Mouse (Mus musculus) cerebellum, adult 9-10 months (tissue): ENCODE results near the gene Dlg2.

Source experiments
- DNase-seq: peaks from one replicate; pipeline ENCODE4 v3.0.0; 2022

Dlg2 gene

GRCm38 (mm10) chr7:91284167-91284566 lies 807.7 kb downstream of the Dlg2 start:
- peak; percentile 92 for DNase-seq

DNA sequence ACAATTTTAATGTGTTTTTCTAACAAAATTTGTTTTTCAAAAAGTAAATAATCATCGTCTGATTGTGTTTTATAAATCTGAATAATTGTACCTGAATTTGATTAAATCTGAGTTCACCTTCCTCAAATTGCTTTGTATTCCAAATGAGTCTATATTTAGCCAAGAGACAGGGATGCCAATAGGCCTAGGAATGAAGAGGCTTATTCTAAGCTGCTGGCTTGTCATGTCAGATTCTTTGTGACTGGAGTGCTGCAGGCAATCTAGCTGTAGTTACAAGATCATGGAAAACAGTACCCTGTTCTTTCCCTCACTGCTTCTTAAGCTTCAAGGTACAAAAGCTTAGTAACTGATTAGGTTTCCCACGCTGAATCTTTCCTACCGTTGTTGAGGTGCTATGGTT lies 811.9 kb downstream of the Dlg2 start:
- no peak for DNase-seq

DNA sequence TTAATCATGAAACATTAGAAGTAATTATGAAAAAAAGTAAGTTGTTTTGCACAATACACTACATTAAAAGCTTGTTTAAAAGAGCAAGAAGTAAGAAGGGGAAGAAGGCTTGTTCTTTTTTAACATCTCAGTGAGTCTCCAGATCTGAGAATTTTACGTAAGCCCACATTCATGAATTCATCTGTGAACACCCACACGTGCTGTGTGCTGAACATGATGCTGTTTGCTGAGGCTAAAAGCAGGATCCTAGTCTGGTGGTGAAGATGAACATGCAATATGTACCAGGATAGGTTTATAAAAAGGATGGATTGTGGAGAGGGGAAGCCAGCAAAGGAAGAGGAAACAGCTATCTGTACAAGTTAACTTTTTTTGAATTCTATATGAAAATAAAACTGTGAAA lies 819.7 kb downstream of the Dlg2 start:
- DNase-seq: no peak

DNA sequence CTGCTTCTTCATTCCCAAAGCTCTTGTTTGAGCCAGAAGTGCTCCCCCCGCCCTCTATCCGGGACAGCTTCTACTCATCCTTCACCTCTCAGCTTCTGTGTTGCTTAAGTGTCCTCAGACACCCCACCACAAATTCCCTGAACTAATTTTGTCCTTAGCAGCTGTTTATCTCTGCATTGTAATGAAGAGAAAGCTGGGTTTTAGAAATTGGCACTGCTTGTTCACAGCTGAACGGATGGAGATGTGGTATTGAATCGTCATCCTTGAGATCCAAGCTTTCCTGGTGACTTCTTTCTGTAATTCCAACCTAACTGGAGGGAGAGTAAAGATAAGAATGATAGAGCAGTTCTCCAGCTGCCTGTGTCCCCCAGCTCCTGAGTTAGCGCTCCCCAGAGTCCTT lies 834.7 kb downstream of the Dlg2 start:
- no peak for DNase-seq

- no peak for DNase-seq
Measured at GRCm38 (mm10) chr7:91345073-91345472, 868.6 kb downstream of the Dlg2 start.

- no peak for DNase-seq
Measured at GRCm38 (mm10) chr7:91369821-91370321, 893.4 kb downstream of the Dlg2 start.

- DNase-seq: no peak
Measured at GRCm38 (mm10) chr7:91382281-91382680, 905.8 kb downstream of the Dlg2 start.

DNA sequence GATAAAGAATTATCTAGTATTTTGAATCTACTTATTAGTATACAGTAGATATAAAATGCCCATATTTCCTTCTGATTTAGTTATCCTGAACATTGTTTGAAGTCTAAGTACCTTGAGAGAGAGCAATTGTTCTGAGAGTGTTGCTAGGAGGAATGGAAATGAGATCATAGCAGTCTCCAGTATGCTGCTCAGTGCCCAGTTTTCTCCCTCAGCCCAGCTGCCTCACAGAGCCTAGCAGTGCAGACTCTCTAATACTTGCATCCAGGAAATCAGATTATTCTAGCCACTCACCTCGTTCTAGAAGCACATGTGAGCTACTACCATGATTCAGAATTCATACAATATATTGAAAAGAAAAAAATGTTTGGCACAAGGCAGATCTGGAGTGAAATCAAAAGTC lies 907.4 kb downstream of the Dlg2 start:
- no peak for DNase-seq

GRCm38 (mm10) chr7:91389272-91389671 lies 912.8 kb downstream of the Dlg2 start:
- peak; percentile 11 for DNase-seq

DNA sequence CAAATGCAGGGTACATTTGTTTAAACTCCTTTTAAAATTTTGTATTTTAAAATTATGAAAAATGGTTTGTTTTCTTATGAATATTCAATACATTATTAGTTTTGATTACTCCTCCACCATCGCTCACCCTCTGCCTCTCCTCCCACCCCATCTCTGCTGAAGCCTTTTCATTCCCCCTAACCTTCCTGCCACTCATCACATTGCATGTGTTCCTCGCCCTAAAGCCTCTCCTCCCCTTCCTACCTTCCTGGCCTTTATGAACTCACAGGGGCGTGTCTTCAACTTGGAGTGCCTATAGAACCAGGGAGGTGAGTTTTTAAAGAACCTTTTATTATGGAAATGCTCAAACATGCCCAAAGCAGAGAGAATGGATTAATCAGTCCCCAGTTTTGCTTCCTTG lies 921.4 kb downstream of the Dlg2 start:
- DNase-seq: no peak

DNA sequence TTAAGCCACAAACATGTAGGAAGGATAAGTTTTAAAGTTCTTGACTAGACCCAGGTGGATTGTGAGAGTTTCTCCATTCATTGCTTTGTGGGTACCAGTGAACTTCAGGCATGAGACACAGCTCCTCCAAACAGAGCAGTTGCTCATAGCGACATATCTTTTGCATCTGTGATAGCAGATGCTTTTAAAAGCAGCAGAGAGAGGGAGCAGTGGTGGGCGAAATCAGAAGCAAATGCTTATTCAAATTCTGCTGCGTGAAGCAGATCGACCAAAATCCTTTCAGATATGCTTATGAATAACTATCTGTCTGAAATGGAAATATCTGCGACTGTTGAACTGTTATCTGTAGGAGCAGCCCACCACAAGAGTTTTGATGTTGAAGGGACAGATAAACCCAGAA lies 935.6 kb downstream of the Dlg2 start:
- DNase-seq: no peak

- DNase-seq: no peak
Measured at GRCm38 (mm10) chr7:91414150-91414549, 937.7 kb downstream of the Dlg2 start.

- no peak for DNase-seq
Measured at GRCm38 (mm10) chr7:91414749-91415148, 938.3 kb downstream of the Dlg2 start.

- DNase-seq: no peak
Measured at GRCm38 (mm10) chr7:91420215-91420614, 943.7 kb downstream of the Dlg2 start.

- no peak for DNase-seq
Measured at GRCm38 (mm10) chr7:91423784-91424183, 947.3 kb downstream of the Dlg2 start.

DNA sequence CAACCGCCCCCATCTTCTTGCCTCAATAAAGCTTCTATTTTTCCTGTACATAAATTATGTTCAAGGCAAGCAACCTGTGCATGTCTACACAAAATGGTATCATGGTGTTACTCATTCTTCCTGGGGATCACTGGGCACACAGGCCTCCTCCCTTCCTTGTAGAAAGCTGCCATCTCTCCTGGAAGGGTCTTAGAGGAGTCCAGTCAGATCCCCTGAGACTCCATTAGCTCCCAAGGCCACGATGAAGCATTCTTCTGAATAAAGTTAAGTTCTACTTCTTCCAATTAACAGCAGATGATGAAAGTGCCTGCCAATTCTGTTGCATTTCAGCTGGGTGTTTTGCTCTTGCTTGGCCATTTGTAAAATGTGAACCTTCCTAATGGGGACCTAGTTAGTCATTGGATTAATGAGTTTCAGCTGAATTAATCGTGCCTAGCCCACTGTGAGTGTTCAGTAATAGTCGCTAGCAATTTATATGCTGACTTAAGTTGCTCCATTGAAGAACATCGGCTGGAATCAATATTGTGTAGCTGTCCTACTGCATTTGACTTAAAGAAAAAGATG lies 953.3 kb downstream of the Dlg2 start:
- no peak for DNase-seq

DNA sequence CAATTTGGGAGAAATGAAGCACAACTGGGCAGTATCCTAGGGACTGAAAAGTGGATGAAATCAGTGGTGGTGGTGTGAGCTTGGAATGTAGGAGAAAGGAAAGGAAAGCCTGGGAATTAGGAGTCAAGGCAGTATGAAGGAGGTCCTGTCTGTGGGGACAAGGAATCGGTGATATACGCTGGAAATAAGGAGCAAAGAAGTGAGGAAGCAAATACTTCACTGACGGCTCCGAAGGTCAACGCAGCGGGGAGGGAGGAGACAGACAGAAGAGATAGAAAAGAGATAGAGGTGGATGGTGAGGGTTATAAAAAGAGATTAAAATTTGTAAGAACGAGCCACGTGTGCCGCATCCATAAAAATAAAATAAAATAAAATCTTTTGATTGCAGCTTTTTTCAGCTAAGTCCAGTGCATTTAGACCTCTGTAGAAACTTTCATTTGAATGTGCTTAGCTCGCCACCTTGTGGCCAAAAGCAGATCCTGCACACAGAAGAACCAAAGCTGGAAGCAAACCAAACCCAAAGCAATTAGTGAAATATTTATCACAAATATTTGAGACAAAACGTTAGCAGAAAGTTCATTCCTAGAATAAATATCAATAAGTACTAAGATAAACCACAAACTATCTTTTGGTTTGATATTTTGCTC lies 955.2 kb downstream of the Dlg2 start:
- DNase-seq: peak; percentile 65

DNA sequence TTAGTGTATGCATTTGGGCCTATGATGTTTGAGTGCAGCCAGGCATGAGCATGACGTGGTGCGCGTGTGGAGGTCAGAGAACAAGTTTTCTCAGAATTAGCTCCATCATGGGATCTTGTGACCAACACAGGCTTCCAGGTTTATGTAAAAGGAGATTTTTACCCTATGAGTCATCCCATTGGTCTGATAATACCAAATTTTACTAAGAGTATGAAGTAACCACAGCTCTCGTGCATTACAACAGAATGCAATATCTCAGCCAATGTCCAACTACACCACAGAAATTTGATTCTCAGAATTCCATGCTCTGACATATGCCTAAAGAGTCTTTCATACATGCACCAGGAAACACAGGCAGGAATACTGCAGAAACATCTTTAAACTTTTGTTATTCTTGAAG lies 956.1 kb downstream of the Dlg2 start:
- no peak for DNase-seq

DNA sequence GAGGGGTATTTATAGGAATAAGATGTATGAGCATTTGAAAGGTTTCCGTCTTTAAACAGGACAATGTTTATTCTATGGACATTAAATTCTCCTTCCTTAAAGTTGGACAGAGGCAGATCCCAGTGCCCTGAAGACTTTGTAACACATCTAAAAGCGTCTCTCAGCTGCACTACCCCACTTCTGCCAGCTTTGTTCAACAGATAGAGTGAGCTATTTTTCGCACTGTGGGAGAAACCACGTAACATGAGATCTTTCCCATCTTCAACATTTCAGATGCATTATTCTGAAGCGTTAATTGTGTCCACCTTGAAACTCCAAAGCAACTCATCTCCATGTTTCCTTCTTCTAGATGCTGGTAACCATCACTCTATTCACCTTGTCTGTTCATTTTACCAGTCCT lies 958.3 kb downstream of the Dlg2 start:
- DNase-seq: no peak

DNA sequence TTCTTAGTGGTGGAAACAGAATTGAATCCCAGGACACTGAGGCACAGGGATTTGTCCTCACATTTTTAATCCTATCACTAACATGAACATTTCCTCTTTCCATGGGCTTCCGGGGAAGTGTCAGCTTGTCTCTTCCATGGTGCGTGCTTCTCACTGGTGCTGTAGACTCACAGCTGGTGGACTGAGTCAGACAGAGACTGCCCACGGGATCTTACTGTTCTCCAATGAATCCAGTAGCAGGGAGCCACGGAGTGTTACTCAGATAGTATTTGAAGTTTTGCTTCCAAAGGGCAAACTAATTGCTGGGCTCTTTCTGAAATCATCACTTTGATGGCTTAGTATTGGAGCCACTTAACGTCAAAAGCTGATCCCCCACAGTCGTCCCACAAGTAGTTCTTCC lies 963.9 kb downstream of the Dlg2 start:
- no peak for DNase-seq

DNA sequence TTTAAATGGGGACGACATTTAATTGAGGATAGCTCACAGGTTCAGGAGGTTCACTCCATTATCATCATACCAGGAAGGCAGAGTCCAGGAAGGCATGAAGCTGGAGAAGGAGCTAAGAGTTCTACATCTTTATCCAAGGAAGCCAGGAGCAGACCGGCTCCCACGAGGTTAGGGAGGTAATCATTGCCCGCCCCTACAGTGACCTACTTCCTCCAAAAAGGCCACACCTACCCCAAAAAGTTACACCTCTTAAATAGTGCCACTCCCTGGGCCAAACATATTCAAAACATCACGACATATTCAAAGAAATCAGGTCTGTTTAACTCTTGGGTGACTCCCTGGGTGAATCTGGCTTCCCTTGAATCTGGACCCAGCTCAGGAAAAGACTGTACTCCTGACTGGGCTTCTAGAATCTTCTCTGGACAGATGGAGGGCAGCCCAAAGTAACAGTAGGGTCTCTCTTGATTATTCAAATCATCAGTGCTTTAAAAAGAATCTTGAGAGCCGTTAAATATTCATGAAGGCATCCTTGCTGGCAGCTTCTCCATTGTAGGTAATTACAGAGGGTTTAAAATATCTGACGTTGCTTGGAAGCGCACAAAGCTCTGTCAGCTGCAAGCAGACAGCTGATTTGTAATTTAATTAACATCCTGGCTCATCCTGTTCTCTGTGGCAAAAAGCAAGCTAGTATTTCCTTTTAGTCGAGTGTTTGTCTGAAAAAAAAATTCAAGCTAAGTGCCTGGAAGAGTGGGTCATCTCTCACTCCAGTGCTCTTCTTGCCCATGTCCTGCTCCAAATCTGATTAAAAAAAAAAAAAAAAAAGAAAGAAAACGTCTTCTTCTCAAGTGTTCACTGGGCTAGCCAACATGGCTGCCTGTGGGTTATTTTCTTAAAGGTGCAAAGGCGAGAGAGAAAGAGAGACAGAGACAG lies 966.2 kb downstream of the Dlg2 start:
- no peak for DNase-seq

DNA sequence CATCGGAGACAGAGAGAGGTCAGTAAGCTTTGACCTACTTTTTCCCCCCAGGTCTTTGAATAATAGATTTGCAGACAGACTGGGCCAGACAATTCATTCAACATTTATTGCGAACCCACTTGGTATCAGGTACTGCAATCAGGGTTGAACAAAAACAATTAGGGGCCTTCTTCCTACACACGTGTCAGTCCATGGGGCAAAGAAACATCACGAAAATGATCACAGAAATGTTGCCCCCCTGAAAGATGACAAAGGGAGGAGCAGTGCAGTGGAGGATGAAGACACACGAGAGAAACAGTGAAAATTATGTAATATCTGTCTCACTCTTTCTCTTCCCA lies 966.9 kb downstream of the Dlg2 start:
- no peak for DNase-seq

DNA sequence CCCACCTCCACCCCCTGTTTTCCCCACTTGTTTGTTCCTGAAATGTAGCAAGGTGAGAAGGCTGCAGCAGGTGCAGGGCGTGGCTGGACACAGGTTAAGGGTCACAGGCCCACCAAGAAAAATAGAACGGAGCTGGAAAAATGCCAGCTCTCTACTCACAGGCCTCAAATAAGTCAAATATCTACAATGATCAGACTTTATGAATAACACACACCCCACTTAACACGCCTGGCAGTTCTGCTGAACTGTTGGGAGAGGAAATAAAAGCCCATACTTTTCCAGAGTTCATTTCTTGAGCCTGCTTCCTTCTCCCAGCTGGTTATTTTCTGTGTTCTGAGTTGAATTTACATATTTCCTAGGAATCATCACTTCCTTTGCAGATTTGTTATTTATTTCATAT lies 967.4 kb downstream of the Dlg2 start:
- DNase-seq: no peak

GRCm38 (mm10) chr7:91444728-91445127 lies 968.3 kb downstream of the Dlg2 start:
- peak; percentile 8 for DNase-seq
